Mouse (Mus musculus) T-cell, adult 2 months (primary cell): Measurements from ENCODE around the gene Letmd1.
A peak's percentile ranks its signal among the peaks of the same experiment; 100 is the strongest.
"Not testable (repeated sequence)": the region's sequence is repeated elsewhere in the genome, so short reads cannot be mapped to it uniquely, and the experiment has no call there.

Experiments
- DNase-seq: peaks from one replicate; pipeline ENCODE4 v3.0.0; 2022; ENCODE audit warnings: low spot score

Gene Letmd1

GRCm38 (mm10) chr15:100468295-100469188 lies at the start of gene Letmd1:
Letmd1 (plus strand) TSS chr15:100469023.
- DNase-seq: peak; percentile 91

- DNase-seq: peak; percentile 69
Measured at GRCm38 (mm10) chr15:100419311-100419710, 49.5 kb upstream of the Letmd1 start.

- peak; percentile 38 for DNase-seq
Measured at GRCm38 (mm10) chr15:100419901-100420745, 48.7 kb upstream of the Letmd1 start.

GRCm38 (mm10) chr15:100421059-100421757 lies 47.6 kb upstream of the Letmd1 start:
- DNase-seq: no peak

GRCm38 (mm10) chr15:100421758-100422197 lies 47.0 kb upstream of the Letmd1 start, which contains the start of gene Gm5475:
Gm5475 (plus strand) TSS chr15:100422147.
- DNase-seq: not testable (repeated sequence)

- peak; percentile 10 for DNase-seq
Measured at GRCm38 (mm10) chr15:100422476-100422875, 46.3 kb upstream of the Letmd1 start.

- DNase-seq: peak; percentile 85
Measured at GRCm38 (mm10) chr15:100422899-100423860, 45.6 kb upstream of the Letmd1 start.

- peak; percentile 9 for DNase-seq
Measured at GRCm38 (mm10) chr15:100423916-100424315, 44.9 kb upstream of the Letmd1 start.

GRCm38 (mm10) chr15:100424396-100425122 lies 44.3 kb upstream of the Letmd1 start, which contains the start of gene Slc11a2:
Slc11a2 (minus strand) TSS chr15:100425072.
- DNase-seq: no peak

GRCm38 (mm10) chr15:100428296-100428905 lies 40.4 kb upstream of the Letmd1 start:
- DNase-seq: no peak

GRCm38 (mm10) chr15:100429959-100430565 lies 38.8 kb upstream of the Letmd1 start:
- DNase-seq: no peak

GRCm38 (mm10) chr15:100433234-100433633 lies 35.6 kb upstream of the Letmd1 start:
- no peak for DNase-seq

GRCm38 (mm10) chr15:100436112-100436511 lies 32.7 kb upstream of the Letmd1 start:
- no peak for DNase-seq

- no peak for DNase-seq
Measured at GRCm38 (mm10) chr15:100436518-100436917, 32.3 kb upstream of the Letmd1 start.

GRCm38 (mm10) chr15:100443126-100443922 lies 25.5 kb upstream of the Letmd1 start:
- peak; percentile 90 for DNase-seq

- DNase-seq: no peak
Measured at GRCm38 (mm10) chr15:100446887-100447286, 21.9 kb upstream of the Letmd1 start.

- no peak for DNase-seq
Measured at GRCm38 (mm10) chr15:100448572-100448971, 20.3 kb upstream of the Letmd1 start.

GRCm38 (mm10) chr15:100449495-100449894 lies 19.3 kb upstream of the Letmd1 start:
- DNase-seq: no peak
